Mouse (Mus musculus): ENCODE measurements around the gene Arhgap21.

DNA sequence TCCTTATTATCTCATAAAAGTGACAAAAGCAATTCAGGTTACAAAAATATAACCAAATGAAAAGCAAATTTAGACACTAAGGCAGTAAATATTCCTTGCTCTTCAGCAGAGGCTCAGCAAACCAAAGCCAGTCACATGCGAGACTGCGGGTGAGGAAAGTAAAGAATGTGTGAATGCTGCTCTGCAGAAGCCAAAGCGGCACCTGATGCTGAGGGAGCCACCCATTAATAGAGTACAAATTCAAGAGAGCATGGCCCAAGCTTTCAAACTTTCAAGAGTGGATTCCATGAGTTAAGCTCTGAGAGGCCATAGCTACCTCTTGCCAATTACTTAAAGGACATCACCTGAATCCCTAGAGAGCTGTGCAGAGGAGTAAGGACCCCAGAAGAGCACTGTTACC, 61.4 kb downstream of the Arhgap21 start:
- TF ChIP-seq EP300 (optimal IDR thresholded peaks at IDR 0.05), result no peak
- TF ChIP-seq CTCF (IDR thresholded peaks at IDR 0.05; ENCODE audit: low read depth), result no peak
